Mouse (Mus musculus): ENCODE results near the gene Hgd.

DNA sequence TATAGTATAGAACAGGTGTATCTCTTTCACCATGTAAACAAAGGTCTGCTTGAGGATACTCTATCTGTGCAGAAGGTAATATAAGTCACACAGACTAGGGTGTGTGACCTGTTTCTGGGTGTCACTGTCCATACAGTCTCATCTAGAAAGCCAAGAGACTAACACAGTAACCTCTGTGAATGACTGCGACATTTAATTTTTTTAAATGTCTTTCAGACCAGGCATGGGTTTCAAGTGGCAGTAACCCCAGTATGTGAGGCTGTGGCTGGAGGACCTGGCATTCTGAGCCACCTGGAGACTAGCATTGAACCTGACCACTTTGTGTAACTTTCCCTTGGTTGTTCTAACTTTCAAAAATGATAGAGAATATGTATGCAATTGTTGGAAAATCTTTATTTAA lies 73.1 kb downstream of the Hgd start:
- no peak for TF ChIP-seq MAFK (IDR thresholded peaks at IDR 0.05; ENCODE audit: insufficient read depth, low read depth, low read length)
- TF ChIP-seq HCFC1 (IDR thresholded peaks at IDR 0.05; ENCODE audit: borderline replicate concordance, insufficient read depth, low read length), result no peak
- no peak for TF ChIP-seq ZNF384 (IDR thresholded peaks at IDR 0.05; ENCODE audit: low read depth, low read length)
- no peak for TF ChIP-seq ZC3H11A (IDR thresholded peaks at IDR 0.05; ENCODE audit: borderline replicate concordance, low read depth, low read length)

Measured in ES-E14 (cell line).